Mouse (Mus musculus) hindbrain, embryonic 14.5 days (tissue): ENCODE results near the gene Taco1. TPM values are rescaled to one million over a fixed set of nuclear protein-coding genes. Genes with fewer than 3 reads are reported as not detected.

Experiments
- ATAC-seq: fragments of 200-750 bp; cut with Nextera tagmentation; 2 replicates; pipeline ENCODE4 v1.8.0; 2017; ENCODE audit warnings: moderate number of reproducible peaks, mild to moderate bottlenecking, moderate TSS enrichment, moderate library complexity; ENCODE audit not compliant: low FRiP score
- DNase-seq: peaks from one replicate; pipeline ENCODE4 v3.0.0-alpha.2; 2015; ENCODE audit warnings: low spot score
- H3K27ac ChIP-seq: fragments of 300-500 bp; sonication (generic); 2 replicates; pipeline ENCODE4 v1.5.1; 2014; ENCODE audit warnings: mild to moderate bottlenecking, moderate library complexity
- H3K27me3 ChIP-seq: fragments of 300-500 bp; sonication (generic); 2 replicates; pipeline ENCODE4 v1.6.1; 2014; ENCODE audit warnings: mild to moderate bottlenecking, low read length, mixed read lengths; ENCODE audit not compliant: control insufficient read depth, insufficient read depth
- H3K36me3 ChIP-seq: fragments of 300-500 bp; sonication (generic); replicated peaks from 2 replicates; pipeline ENCODE4 v1.6.1; 2014; ENCODE audit not compliant: control insufficient read depth, insufficient read depth
- H3K4me1 ChIP-seq: fragments of 300-500 bp; sonication (generic); replicated peaks from 2 replicates; pipeline ENCODE4 v1.6.1; 2014; ENCODE audit warnings: antibody characterized with exemption, low read length, mixed read lengths; ENCODE audit not compliant: control insufficient read depth, insufficient read depth
- H3K4me2 ChIP-seq: fragments of 300-500 bp; sonication (generic); replicated peaks from 2 replicates; pipeline ENCODE4 v1.6.1; 2014; ENCODE audit warnings: mild to moderate bottlenecking, moderate library complexity
- H3K4me3 ChIP-seq: fragments of 300-500 bp; sonication (generic); replicated peaks from 2 replicates; pipeline ENCODE4 v1.5.1; 2014; ENCODE audit warnings: mild to moderate bottlenecking, low read length
- H3K9ac ChIP-seq: fragments of 300-500 bp; sonication (generic); 2 replicates; pipeline ENCODE4 v1.6.1; 2014
- H3K9me3 ChIP-seq: fragments of 300-500 bp; sonication (generic); 2 replicates; pipeline ENCODE4 v1.6.1; 2016; ENCODE audit warnings: low read length; ENCODE audit not compliant: control insufficient read depth
- WGBS: fragments of 180-500 bp; shearing (Covaris S2); extraction: QIAGEN DNeasy Blood & Tissue Kit; methylation state at CpG from one replicate; pipeline ENCODE4 v1.1.7; 2014; 5-methylcytosine and 5-hydroxymethylcytosine counted together
- polyA plus RNA-seq: library from polyadenylated mRNA; unstranded; fragments of >200 nt; fragmentation: Nextera tagmentation; extraction: Ambion mirVana; gene quantifications from 2 replicates; pipeline ENCODE4 v1.2.1, GENCODE M21; 2014

The Taco1 gene
- polyA plus RNA-seq, 1 experiment from 2014 or later: 5.9 TPM

DNA sequence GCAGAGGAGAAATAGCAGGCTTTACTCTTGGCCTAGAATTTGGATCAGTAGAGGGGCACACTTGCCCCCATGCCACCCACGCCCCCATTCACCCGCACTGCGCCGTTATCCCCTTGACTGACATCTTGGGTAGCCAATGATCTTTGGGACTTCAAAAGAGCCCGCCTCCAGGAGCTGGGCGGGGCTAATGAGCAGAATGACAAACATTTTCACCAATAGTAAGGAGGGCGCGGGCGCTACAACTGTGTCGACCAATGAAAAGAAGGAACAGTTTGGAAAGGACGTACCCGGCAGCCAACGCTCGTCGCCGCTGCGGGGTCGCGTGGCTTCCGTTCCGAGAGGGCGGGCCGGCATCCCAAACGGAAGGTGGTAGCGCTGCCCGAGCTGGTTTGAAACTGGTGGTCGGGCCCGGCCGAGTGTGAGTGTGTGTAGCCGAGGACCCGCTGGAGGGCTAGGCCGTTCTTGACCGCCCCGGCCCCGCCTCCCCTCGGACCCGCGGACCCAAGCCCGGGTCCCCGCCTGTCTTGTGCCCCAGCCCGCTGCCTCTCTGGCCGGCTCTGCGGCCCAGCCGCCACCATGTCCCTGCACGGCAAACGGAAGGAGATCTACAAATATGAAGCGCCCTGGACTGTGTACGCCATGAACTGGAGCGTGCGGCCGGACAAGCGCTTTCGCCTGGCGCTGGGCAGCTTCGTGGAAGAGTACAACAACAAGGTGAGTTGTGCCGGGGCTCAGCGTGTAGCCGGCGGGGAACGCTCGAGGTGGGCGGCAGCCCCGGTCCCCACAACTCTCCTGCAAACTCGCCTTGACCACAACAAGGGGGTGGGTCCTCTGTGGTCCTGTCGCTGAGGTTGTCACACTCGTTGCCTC is 29.1 kb upstream of the Taco1 start, which contains the start of gene Dcaf7:
Gene Dcaf7, plus strand, starts transcription at position 325 of the 870 bp plus-strand sequence.
- WGBS: under 1% methylated on average over 60 of the region's 66 CpGs
- DNase-seq (peak; percentile 100), ATAC-seq (peak; percentile 98)
- no peaks in the 10 kb centered on the region for H3K9me3 ChIP-seq
- H3K4me2 ChIP-seq: peak within 1 kb of the TSS; percentile 73
- H3K36me3 ChIP-seq: no peaks in the 10 kb centered on the region
- H3K27ac ChIP-seq: peak within 1 kb of the TSS; percentile 94
- peak within 1 kb of the TSS; percentile 93 for H3K9ac ChIP-seq
- peaks cover 22% of the 10 kb centered on the region for H3K4me1 ChIP-seq
- H3K4me3 ChIP-seq: peak within 1 kb of the TSS; percentile 78
- no peaks in the 10 kb centered on the region for H3K27me3 ChIP-seq

DNA sequence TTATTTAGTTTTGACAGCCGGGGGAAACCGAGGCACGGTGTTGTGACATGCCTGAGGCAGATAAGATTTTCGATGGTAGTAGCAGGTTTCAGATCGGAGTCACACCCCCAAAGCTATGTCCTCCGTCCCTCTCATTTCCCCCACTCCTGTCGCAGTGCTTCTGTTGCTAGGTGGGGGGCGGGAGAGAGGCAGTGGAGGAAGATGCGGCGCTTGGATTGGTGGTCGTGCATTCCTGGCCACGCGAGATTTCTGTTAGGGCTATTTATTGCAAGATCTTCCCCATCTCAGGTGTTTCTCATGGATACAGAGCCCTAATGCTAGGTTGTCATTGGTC is 28.5 kb upstream of the Taco1 start:
- under 1% methylated on average over 13 of the region's 13 CpGs for WGBS
- peaks cover 22% of the 10 kb centered on the region for H3K4me1 ChIP-seq
- ATAC-seq: peak; percentile 53
- H3K9ac ChIP-seq: peak overlapping the region; percentile 93
- H3K9me3 ChIP-seq: no peaks in the 10 kb centered on the region
- H3K27ac ChIP-seq: peak overlapping the region; percentile 94
- no peaks in the 10 kb centered on the region for H3K27me3 ChIP-seq
- H3K36me3 ChIP-seq: no peaks in the 10 kb centered on the region
- H3K4me2 ChIP-seq: peak overlapping the region; percentile 73
- DNase-seq: peak; percentile 71
- peak overlapping the region; percentile 78 for H3K4me3 ChIP-seq

DNA sequence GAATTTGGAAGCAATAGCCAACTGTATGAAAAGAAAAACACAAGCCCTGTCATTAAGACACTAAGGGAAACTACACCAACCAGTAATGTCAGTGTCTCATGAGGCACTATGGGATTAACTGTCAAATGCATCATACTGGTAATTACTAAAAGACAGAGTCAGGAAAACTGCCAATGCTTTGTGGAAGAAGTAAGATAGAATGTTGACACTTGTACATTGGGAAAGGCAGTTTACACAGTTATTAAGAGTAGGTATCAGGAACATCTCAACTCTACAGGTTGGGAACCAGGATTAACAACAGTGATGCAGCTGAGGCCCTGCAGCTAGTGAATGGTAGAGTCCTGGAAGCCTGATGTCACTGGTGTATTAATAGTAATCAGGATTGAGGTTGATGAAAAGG is 21.5 kb upstream of the Taco1 start:
- no peaks in the 10 kb centered on the region; the same call in 1 of the 2 replicates for H3K4me1 ChIP-seq
- H3K9ac ChIP-seq: no peak overlapping the region
- no peak overlapping the region for H3K27ac ChIP-seq
- no peak overlapping the region for H3K4me2 ChIP-seq
- ATAC-seq (no peak), DNase-seq (no peak)
- no peak overlapping the region for H3K4me3 ChIP-seq
- no peaks in the 10 kb centered on the region for H3K27me3 ChIP-seq
- H3K9me3 ChIP-seq: no peaks in the 10 kb centered on the region
- peaks cover 30% of the 10 kb centered on the region for H3K36me3 ChIP-seq

DNA sequence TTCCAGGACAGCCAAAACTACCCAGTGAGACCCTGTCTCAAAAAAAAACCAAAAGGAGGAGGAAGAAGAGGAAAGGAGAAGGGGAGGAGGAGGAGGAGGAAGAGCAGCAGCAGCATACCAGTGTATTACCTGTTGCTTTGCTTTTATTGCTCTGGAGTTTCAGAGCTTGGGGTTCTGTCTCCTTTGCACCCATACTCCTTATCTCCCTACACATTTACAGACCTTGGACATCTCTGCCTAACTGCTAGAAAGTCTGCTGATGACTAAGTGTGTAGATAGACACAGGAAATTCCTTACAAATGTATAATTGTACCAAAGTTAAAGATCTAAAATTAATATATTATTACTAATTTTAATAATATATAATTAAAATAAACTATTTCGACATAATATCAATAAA is 20.6 kb upstream of the Taco1 start:
- Histone ChIP-seq H3K27ac (no peak overlapping the region), H3K4me1 (no peaks in the 10 kb centered on the region), H3K36me3 (peaks cover 39% of the 10 kb centered on the region), H3K9ac (no peak overlapping the region), H3K4me2 (no peak overlapping the region), H3K9me3 (no peaks in the 10 kb centered on the region), H3K4me3 (no peak overlapping the region), H3K27me3 (no peaks in the 10 kb centered on the region)
- no peak for ATAC-seq
- no peak for DNase-seq
- WGBS: 100% methylated on average over 1 of the region's 1 CpGs

DNA sequence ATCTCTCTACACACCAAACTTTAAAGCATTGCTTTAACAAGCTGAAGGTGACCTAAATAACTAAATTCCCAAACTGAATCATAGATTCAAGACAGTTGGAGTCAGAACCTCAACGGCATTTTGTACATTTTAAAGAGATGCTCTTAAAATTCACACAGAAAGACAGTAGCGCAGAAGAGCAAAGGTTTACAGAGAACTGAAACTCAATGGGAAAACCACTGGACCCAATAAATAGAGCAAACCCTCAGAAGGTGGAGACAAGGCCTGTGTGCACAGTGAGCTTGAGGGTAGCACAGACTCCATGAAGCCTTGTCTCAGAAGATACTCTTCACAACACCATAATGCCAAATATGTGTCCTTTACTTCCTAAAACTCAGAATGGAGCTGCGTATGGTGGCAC is 20.1 kb upstream of the Taco1 start:
- no peak overlapping the region for H3K9ac ChIP-seq
- DNase-seq (no peak), ATAC-seq (no peak)
- no peak overlapping the region for H3K4me2 ChIP-seq
- no peaks in the 10 kb centered on the region for H3K4me1 ChIP-seq
- H3K4me3 ChIP-seq: no peak overlapping the region
- peaks cover 44% of the 10 kb centered on the region for H3K36me3 ChIP-seq
- H3K27ac ChIP-seq: no peak overlapping the region
- no peaks in the 10 kb centered on the region for H3K27me3 ChIP-seq
- 98% methylated on average over 3 of the region's 3 CpGs for WGBS
- no peaks in the 10 kb centered on the region for H3K9me3 ChIP-seq

DNA sequence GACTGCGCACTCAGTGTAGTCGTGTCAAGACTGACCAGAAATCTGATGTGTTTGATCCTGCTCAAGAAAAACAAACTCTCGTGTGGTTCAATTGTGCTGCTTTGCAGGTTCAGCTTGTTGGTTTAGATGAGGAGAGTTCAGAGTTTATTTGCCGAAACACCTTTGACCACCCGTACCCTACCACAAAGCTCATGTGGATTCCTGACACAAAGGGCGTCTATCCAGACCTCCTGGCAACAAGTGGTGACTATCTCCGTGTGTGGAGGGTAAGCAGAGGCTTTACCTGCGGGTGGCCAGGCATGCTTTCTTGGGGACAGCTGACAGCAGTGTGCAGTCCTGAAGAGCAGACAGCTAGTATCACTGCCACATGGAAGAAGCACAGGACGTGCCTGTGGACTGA is 19.3 kb upstream of the Taco1 start:
- peaks cover 52% of the 10 kb centered on the region for H3K36me3 ChIP-seq
- no peaks in the 10 kb centered on the region for H3K4me1 ChIP-seq
- ATAC-seq: no peak

DNA sequence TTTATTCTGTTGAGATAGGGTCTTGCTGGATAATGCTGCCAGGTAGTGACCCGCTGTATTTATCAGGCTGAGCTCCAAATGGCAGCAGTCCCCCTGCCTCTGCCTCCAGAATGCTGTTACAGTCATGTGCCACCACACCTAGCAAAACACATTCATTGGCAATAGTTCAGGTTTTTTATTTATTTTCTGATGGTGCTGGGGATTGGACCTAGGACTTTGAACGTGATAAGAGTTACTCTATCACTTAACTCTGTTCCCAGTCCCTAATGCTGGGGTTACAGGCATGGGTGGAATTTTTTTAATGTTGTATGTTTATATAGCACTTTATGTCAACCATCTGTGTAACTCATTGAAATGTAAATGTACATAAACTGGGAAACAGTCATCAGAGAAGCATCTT is 11.9 kb upstream of the Taco1 start:
- no peak for ATAC-seq
- Histone ChIP-seq H3K27ac (no peak overlapping the region), H3K27me3 (no peaks in the 10 kb centered on the region), H3K36me3 (peaks cover 99% of the 10 kb centered on the region), H3K4me1 (no peaks in the 10 kb centered on the region), H3K9me3 (no peaks in the 10 kb centered on the region), H3K4me2 (no peak overlapping the region), H3K4me3 (no peak overlapping the region), H3K9ac (no peak overlapping the region)
- DNase-seq: no peak
- 99% methylated on average over 2 of the region's 2 CpGs for WGBS

More for the DNA sequence above, 19.3 kb upstream of the Taco1 start:
- Histone ChIP-seq H3K4me3 (no peak overlapping the region), H3K9ac (no peak overlapping the region), H3K27me3 (no peaks in the 10 kb centered on the region), H3K4me2 (no peak overlapping the region), H3K27ac (no peak overlapping the region), H3K9me3 (no peaks in the 10 kb centered on the region)
- no peak for DNase-seq
- 93% methylated on average over 9 of the region's 9 CpGs for WGBS

DNA sequence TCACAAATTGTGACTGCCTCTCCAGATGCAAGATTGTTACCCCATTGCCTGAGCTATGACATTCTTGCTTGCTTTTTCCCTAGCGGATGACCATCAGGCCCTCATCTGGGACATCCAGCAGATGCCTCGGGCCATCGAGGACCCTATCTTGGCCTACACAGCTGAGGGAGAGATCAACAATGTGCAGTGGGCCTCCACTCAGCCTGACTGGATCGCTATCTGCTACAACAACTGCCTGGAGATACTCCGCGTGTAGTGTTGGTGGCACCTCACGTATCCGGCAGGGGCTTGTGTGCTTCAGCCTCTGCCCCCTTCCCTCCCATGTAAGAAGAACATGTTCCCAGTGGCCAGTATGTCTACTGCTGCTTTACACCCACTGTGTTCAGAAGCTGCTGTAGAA is 11.3 kb upstream of the Taco1 start:
- no peak overlapping the region for H3K27ac ChIP-seq
- H3K4me2 ChIP-seq: no peak overlapping the region
- ATAC-seq (no peak), DNase-seq (no peak)
- H3K27me3 ChIP-seq: no peaks in the 10 kb centered on the region
- no peaks in the 10 kb centered on the region for H3K9me3 ChIP-seq
- H3K4me3 ChIP-seq: no peak overlapping the region
- H3K9ac ChIP-seq: no peak overlapping the region
- 98% methylated on average over 8 of the region's 8 CpGs for WGBS
- peaks cover 99% of the 10 kb centered on the region for H3K36me3 ChIP-seq
- no peaks in the 10 kb centered on the region for H3K4me1 ChIP-seq

DNA sequence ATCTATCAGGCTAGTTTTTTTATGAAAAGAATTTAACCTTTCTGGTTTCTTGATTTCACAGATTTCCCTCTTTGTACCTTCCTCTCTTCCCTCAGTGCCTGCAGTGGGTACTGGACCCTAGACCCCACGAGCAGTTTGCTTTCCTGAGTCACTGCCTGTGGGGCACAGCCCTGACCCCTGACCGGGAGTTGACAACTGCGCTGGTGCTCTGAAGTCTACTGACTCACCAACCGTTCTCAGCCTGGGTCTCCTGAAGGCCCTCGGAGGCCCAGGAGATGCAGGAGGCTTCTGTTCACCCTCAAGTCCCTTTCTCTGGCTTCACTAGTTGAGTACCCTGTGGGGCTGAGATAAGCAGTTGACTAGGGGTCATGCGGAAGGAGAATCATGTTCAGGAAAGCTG is 10.5 kb upstream of the Taco1 start:
- Histone ChIP-seq H3K4me1 (no peaks in the 10 kb centered on the region), H3K4me3 (no peak overlapping the region), H3K27me3 (no peaks in the 10 kb centered on the region), H3K9me3 (no peaks in the 10 kb centered on the region), H3K27ac (no peak overlapping the region), H3K36me3 (peaks cover 99% of the 10 kb centered on the region), H3K9ac (no peak overlapping the region), H3K4me2 (no peak overlapping the region)
- 93% methylated on average over 6 of the region's 6 CpGs for WGBS
- ATAC-seq: no peak
- no peak for DNase-seq
